Mouse (Mus musculus) layer of hippocampus, postnatal 14 days (tissue): ENCODE measurements at regions not wholly inside any gene's neighbourhood (a gene's known extent, or its start where the extent isn't known, plus 50 kb on each side); places are given as distances from the start of the nearest gene placed in this dataset.

Experiments
- DNase-seq, 2 experiments: peaks; one replicate each; pipeline ENCODE4 v3.0.0; 2021 to 2022; ENCODE audit warnings: low spot score in 2 of 2, mixed read lengths in 1 of 2

DNA sequence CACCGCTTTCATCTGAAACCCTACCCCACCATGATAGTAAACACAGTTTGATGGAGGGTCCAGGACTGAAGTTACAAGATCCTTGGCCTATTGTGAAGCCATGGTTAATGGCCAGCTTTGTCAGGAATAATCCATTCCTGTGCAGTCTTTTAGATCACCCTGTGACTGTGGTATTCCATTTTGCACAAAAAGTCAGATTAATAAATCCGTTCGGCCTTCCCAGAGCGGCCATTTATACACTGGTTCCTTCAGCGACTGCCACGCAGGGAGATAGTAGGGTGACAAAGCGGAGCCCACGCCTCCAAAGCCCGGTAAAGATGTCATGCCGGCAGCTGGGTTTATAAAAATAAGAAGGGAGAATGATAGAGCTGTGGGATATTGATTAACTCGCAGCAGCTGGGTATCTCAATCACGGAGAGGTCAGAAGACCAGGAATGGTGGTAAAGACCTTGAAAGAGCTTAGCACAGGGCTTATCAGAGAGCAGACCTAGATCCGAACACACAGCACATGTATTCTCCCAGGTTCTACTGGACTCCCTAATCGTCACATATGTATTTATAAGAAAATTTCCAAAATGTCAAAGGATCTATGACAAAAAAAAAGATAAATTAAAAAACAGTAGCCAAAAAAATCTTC lies 440.5 kb downstream of the Efnb2 start:
- DNase-seq, result no peak

DNA sequence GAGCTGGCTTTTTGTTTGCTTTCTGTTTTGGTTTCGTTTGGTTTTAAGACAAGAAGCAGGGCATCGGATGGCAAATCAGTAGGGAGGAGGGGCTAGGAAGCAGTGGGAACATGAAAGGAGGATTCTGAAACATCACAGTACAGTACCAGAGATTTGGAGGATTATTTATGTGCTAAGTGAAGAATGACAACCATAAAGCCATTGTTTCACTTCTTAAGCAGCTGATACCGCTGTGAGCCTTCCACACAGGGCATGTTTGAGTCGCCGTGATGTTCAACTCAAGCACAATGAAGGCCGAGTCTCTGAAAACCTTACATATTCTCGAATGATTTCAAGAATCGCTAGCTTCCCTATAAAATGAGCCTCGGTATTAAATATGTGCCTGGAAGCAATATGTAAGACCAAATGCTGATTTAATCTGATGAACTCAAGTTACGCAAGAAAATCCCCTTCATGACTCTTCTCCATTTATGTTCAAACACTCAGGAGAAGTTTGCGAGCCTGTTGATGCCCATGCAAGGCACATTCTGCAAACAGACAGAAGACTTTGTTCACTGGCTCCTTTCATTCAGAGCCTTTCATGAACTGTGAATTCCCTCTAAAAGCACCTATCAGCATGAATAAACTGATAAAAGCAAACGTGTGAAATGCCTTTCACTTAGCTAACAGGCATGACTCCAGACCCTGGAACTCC lies 441.2 kb downstream of the Efnb2 start:
- DNase-seq, result no peak

DNA sequence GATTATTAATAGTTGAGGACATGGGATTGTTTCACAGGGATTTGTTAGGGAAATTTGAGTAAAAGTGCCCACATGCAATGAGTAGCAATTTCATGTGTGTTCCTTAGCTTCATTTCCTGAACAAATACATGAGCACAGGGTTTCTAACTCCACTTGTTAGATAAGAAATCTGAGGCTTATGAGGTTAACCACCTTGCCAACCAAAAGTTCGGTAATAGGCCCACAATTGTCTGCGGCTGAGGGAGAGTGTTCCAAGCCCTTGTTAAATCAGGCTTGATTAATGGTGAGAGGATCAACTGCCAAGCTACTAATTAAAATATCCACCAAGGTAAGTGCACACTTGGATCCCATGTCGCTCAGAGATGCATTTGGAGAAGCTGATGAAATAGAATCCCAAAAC lies 468.0 kb downstream of the Efnb2 start:
- no peak for DNase-seq

DNA sequence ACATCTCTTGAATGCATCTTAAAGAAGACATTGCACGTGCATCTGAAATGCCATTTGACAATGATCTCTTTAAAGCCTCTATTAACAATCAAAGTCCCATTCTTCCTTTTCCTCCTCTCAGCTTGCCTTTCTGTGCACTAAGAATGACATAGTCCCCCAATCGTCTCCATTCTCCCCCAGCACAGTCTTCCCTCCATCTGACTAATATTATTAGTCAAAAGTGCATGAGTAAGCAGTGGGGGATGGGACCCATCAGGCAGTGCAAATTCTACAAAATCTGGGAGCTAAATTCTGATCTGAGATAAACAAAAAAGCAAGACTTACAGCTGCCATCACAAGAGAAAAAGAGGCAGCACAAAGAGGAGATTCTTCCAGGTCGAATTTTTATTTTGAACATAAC lies 475.0 kb downstream of the Efnb2 start:
- DNase-seq, result no peak

DNA sequence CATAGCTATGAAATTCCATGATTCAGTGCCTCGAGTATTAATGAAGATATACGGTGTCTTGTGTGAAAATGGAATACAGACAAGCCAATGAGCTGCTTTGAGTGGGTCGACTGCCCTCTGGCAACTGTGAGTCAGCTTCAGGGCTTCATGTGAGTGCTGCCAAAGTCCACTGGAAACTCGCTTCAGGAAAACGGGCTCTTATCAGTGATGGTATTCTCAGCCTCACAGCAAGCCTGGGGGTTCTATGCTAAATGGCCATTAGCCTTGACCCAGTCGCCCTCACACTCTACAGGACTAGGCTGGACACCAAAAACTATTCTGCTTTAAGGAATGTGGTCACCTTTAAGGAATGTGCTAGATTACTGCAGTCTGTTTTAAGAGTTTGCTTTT lies 477.8 kb downstream of the Efnb2 start:
- DNase-seq, result no peak

DNA sequence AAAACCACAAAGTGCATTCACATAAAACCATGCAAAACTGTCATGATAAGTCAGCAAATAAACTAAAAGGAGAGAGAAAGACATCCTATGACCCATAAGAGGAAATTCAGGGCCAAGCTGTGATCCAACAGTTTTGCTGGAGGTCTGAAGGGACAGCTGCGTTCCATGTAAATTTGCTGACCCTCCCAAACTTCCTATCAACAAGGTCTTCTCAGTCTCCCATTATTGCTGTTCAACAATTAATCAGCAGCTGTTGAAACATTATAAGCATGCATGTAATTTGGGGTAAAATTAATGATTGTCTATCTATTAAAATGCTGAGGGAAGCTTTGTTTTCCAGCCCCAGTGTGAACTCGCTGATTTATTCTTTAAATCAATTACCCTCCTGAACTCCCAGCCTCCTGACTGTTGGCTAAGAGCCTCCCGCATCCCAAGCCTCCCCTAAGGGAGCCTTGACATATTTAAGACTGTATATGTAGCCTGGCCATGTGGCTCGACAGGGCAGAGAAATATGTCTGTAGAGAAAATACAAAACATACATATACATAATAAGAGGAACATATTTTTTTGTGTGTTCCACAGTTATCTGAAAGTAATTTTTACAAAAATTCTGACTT lies 478.3 kb downstream of the Efnb2 start:
- no peak for DNase-seq

DNA sequence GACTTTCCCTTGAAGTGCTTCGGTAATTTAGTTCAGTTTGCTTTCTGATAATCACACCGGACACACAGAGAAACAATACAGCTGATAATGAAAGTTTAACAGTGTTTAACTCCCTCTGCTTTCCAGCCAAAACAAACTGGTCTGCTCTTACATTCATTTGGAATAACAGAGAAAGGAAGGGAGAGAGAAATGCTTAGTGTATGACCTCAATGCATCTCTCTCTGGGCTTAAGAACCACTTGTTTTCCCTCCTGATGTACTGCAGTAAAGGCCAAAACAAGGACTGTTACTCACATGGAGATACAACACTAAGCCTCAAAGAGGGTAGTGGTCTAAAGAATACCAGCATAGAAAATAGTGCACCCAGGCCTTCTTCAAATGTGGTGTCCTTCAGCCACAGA lies 478.9 kb downstream of the Efnb2 start:
- DNase-seq, result no peak

DNA sequence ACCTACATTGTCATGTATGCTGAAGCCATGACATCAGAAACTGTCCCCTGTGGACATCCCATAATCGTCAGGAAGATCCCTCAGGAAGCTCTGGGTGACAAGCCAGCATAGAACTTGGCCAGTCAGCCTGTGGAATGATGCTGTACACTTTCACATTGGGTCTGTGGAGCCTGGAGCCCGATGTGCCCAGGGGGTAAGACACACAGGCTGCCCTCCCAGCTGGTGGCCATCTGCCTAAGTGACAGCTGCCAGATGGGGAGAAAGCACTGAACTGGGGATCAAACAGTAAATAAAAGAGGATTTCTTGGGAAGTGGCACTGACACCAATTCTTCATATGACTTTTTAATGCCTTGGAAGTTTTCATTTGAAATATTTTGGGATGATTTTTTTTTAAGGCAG lies 486.8 kb downstream of the Efnb2 start:
- peak; percentile 6 to 7 for DNase-seq

DNA sequence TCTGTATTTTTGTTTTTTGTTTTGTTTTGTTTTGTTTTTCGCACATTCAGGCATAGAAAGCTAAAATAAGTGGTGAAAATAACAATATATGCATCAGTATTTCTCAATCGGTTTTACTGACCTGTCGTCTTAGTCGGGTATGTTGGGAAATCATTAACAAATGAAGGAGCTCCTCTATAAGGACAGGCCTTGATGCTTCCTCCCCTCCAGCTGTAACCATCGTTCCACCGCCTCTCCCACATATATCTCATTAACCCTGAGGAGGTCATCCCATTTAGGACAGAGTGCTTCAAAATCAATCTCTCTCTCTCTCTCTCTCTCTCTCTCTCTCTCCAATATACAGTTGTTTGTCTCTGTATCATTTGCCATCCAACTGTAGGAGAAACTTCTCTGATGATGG lies 492.4 kb downstream of the Efnb2 start:
- no peak for DNase-seq

DNA sequence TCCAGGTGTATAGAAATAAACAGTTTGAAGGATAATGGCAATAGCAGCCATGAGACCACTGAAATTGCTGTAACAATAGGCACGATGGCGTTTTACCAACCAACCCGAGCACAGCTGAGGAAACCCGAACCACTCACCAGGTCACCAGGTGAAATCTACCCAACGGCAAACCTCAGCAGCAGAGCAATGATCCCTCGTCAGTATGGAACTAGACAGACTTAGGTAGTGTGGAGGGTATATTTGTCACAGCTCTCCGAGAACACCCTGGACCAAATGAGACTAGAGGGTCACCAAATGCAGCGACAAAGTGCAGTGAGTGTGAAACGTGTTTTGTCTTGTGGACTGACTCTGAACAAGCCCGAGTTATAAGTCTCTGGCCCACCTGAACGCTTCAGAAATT lies 492.8 kb downstream of the Efnb2 start:
- no peak for DNase-seq

DNA sequence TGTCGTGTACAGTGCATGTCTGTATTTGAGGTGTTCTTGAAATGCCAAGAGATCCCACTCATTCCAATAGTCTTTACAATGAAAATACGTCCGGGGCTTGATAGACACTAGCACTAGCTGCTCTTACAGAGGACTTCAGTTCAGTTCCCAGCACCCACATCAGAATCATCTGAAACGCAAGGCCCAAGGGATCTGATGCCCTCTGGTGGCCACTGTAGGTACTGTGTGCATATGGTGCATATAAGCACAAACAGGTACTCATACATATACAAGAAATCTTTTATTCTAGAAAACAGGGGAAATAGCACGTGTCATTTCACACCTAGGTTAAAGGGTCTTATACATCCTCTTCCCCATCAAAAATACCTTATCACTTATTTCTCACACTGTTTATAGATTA lies 513.5 kb downstream of the Efnb2 start:
- no peak for DNase-seq

DNA sequence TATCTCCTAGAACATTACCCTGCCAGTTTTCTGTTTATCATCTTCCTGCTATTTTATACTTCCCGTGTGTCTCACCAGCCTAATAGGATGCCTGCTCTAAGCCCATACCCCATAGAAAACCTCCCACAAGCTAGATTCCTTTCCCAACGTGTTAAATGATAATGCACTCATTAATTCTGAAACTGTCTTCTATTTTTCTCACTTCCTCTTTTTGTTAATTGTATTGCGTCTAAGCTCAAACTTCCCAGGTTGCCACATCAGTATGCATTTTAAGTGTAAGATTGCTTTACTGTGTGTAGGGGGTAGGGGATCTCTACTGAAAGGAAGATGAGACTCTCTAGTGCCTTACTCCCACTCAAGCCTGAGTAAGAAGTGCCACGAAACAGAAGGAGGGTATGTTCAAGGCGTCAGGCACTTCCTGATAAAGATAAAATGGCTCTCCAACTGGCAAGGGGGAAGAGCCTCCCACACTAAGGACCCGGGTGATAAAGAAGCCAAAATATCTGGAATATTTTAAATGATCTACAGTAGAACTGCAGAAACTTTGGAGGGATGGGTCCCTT lies 518.0 kb downstream of the Efnb2 start:
- no peak for DNase-seq

DNA sequence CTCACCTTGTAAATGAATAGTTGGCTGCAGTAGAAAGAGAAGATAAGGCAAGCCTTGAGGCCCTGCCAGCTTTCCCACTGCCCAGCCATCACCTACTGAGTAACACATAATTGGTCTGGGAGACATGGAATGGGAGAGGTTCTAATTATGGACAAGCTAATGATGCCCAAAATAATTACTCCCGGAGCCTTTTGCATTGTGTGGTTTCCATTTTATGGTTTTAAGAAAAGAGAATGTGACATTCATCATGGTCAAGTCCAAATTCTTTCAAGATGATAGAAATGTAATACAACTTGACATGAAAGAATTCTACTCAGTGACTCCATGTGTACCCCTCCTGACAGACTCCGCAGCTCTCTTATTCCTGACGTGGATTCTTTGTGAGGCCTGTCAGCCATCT lies 518.6 kb downstream of the Efnb2 start:
- no peak for DNase-seq

DNA sequence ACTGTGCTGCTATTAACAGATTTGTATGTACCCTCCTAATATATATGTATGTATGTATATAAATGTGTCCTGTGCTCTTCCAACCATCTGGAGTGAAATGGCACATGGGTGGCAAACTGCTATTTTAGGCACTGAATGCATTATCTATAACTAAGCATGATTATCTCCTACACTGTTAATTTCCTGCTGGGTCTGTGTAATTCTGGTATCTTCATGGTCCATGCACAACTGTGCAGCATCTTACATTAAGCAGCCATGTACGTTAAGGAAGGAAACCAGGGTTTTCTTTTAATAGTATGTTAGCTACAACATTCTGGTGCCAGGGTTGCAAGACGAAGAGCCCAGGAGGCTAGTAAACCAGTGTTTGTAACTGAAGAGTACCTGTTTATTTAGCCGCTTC lies 521.3 kb downstream of the Efnb2 start:
- no peak for DNase-seq

DNA sequence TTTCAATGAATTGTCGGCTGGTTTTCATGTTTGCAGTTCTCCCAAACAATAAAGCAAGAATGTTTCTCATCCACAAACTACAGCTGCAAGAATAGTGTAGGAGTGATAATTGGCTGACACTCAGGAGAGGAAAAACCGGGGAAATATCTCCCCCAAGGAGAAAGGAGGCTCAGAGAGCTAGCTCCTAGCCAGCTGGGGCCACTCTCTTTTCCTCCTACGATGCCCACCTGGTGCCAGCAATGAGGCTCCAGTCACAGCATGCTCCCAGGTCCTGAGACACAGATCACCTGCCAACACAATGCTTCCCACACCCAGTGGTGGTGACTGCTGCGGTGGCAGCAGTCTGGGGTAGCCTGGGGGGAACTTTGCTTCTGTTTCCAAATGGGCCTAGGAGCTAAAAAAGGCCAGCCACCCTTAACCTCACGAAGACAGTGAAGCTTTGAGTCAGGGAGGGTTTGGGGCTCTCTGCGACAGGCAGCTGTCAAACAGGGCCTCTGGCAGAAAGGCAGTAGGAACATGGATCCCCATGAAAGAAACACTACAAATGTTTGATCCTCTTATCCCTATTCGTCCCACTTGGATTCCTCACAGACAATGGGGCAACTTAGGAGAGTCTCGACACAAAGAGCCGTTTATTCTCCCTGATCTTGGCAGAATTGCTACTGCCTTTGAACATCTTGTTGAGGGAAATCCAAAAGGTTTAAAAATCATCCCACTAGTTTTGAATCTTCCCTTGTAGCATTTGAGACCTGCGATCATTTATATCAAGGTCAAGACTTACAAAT lies 527.8 kb downstream of the Efnb2 start:
- DNase-seq, result no peak

DNA sequence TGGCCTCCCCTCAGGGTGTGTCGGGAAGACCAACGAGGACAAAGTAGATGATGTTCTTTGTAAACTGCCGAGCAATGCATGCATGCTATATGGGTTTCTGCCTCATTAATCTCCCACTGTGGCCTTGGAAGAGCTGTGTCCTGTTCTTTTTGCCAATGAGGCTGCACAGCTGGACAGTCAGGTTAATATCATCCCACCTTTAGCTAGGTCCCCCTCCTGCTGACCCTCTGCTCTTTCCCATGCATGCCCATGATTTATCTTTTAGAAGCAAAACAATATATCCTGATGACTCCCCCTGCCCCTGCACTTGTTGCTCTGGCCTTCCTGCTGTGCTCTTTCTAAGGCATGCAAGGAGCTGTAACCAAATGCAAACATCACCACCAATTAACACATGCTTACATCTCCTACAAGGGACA lies 529.1 kb downstream of the Efnb2 start:
- no peak for DNase-seq

DNA sequence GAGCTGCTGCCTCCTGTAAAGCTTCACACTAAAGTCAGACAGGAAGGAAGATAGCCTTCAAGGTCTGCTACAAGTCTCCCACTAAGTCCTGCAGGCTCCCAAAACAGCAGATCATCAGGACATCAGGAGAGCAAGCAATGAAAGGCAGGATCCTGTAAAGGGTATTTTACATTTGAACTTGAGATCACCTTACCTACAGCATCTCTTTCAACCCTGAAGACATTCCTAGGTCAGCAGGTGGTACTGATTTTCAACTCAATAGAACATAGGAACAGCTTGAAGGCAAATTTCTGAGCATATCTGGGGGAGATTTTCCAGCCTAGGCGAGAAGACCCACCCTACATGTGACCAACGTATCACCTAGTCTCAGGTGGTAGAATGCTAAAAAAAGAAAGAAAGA lies 530.2 kb downstream of the Efnb2 start:
- no peak for DNase-seq

DNA sequence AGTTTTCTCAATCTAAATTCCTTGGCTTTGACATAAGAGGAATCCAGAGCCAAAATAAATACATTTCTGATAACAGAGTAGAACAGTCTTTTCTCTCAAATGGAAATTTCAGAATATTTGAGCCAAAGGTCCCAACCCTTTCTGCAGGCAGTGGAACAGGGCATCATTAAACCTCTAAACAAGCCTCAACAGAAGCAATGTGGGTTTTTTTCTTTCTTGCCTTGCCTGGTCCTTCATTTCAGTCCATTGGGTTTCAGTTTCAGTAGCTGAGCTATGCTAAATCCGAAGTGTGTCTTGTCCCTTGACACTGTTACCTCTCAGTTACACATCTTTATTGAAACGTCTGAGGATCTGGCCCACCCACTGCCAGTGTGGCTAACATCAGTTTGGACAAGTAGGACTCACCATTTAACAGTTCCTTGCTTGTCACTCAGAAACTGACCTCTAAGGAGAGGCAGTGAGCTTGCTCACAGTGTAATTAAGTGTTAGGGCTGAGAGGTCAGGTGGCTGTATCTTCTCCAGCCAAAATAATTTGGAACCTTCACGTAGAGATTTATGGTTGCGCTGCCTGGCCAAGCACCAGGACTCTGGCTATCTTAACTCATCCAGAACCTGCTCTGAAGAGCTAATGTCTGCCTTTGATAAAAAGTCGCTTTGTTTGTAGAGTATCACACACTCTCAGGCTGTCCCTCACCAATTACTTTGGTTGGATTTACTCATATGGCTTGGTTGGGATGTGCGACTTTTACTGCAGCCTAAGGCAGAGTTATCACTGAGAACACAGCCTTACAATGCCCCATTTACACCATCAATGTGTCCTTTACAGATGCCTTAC lies 545.2 kb downstream of the Efnb2 start:
- DNase-seq, result no peak

DNA sequence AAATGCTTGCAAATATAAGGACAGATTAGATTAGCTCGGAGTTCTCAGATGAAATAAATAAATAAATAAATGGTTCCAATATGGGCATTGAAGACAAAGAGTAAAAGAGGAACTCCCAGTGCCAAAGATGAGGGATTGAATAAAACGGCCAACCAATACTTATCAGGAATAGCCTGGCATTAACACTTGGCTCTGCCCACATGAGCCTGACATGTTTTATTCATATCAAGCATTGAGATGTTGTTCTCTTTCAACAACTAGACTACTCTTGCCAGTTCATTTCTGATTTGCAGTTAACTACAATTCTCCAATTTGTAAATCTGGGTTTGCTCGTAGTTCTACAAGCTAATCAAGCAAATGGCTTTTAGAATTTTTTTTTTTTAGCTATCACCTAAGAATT lies 546.4 kb downstream of the Efnb2 start:
- DNase-seq, result peak in 1 of 2 experiments; percentile 51

DNA sequence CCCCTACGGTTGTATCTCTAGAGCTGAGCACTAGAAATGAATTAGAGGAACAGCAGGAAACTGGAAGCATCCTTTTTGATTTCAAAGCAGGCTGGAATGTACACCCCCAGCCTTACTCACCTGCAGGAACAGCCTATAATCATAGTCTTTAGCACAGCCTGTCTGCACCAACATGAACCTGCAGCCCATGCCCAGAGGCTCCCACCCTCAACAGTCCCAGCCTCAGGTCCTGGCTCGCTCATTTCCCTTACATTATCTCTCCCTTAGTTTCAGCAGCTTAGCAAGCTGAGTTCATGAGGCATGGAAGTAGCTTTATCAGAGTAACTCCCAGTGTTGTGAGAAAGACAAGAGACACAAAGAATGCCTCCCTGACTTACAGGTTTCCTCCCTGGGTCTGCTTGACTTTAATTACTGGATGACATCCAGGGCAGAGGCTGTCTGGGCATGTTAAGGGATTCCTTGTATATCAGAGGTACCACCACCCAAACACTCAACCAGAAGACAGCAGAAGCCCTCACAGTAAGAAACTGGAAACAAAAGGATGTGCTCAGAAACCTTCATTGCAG lies 551.2 kb downstream of the Efnb2 start:
- no peak for DNase-seq

DNA sequence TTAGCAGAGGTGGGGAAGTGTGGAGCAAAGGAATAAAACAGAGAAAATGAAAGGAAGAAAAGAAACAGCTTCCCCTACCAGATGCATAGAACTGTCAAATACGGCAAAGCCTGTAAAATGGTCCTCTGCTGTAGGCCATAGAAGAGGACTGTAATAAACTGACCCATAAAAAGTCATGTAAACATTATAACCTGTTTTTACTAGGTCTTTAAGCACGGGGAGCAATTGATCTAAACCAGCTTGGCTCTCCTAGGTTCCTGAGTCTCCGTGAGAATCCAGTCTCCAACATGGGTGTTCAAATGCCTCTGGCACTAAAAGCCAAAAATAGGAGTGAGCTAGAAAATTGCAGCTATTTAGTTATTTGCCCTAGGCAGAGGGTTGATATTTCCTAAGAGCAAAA lies 557.5 kb downstream of the Efnb2 start:
- DNase-seq, result no peak
